In genomic region chr3:79193001-79193400, GRCm38 (mm10) we compare ENCODE assay signal across 8 mouse cellular contexts.
A peak's percentile ranks its signal among the peaks of the same experiment; 100 is the strongest.
DNase-seq lines count a peak whose midpoint lies in the region; ATAC-seq lines count a peak whose summit lies in the region.

No protein-coding gene starts in this region.

- DNase-seq in frontal cortex, adult 2 months (ENCODE audit: extremely low spot score in 1 of 2, low spot score in 1 of 2), result peak; percentile 36 to 54
- DNase-seq in frontal cortex, postnatal 25 days (ENCODE audit: low spot score in 2 of 2), result no peak
- DNase-seq in Muller cell, postnatal 12 days (ENCODE audit: inconsistent ontology term), result peak; percentile 53
- peak; percentile 62 to 79 for DNase-seq in cerebellum, postnatal 36 days
- DNase-seq in layer of hippocampus, adult 8-10 months (ENCODE audit: low spot score in 2 of 2), result peak; percentile 55 to 69
- DNase-seq in spleen, postnatal 10 days (ENCODE audit: low spot score in 2 of 2), result no peak

- no peak for ATAC-seq in megakaryocyte, adult 5-6 weeks (ENCODE audit: poor library complexity, severe bottlenecking)
- no peak for ATAC-seq in granulocyte monocyte progenitor cell, adult 5-6 weeks (replicated peaks; ENCODE audit: poor library complexity, severe bottlenecking)

Comparison
In these comparisons a context has a peak if more than half of its experiments do, and no peak if none do; other contexts are left out.
1. DNase-seq: peak in frontal cortex, adult 2 months (2 of 2), Muller cell, postnatal 12 days (single experiment), cerebellum, postnatal 36 days (2 of 2) and layer of hippocampus, adult 8-10 months (2 of 2); none in frontal cortex, postnatal 25 days (0 of 2) and spleen, postnatal 10 days (0 of 2).